Mouse (Mus musculus): ENCODE results near the gene Olfr1417. TPM values are rescaled to one million over a fixed set of nuclear protein-coding genes. Genes with fewer than 3 reads are reported as not detected.

Gene Olfr1417
- total RNA-seq, 2 experiments from 2014 or later: not detected

- no peak for DNase-seq (ENCODE audit: low spot score in 2 of 2)
These were observed 27.2 kb downstream of the Olfr1417 start for GRCm38 (mm10) chr19:11811688-11812365.

- DNase-seq (ENCODE audit: low spot score in 2 of 2): no peak
These were observed 28.2 kb downstream of the Olfr1417 start for GRCm38 (mm10) chr19:11810856-11811255.

GRCm38 (mm10) chr19:11810003-11810758, 28.8 kb downstream of the Olfr1417 start:
- no peak for DNase-seq (ENCODE audit: low spot score in 2 of 2)

- no peak for DNase-seq (ENCODE audit: low spot score in 2 of 2)
These were observed 30.6 kb downstream of the Olfr1417 start for GRCm38 (mm10) chr19:11808452-11808851.

- DNase-seq (ENCODE audit: low spot score in 2 of 2): no peak
These were observed 31.2 kb downstream of the Olfr1417 start for GRCm38 (mm10) chr19:11807822-11808221.

GRCm38 (mm10) chr19:11807251-11807650, 31.8 kb downstream of the Olfr1417 start:
- DNase-seq (ENCODE audit: low spot score in 2 of 2): no peak

GRCm38 (mm10) chr19:11804423-11804822, 34.6 kb downstream of the Olfr1417 start:
- DNase-seq (ENCODE audit: low spot score in 2 of 2): no peak

GRCm38 (mm10) chr19:11800531-11801315, 38.3 kb downstream of the Olfr1417 start:
- DNase-seq (ENCODE audit: low spot score in 2 of 2): no peak

GRCm38 (mm10) chr19:11794447-11794846, 44.6 kb downstream of the Olfr1417 start:
- no peak for DNase-seq (ENCODE audit: low spot score in 2 of 2)

GRCm38 (mm10) chr19:11793741-11794359, 45.2 kb downstream of the Olfr1417 start:
- no peak for DNase-seq (ENCODE audit: low spot score in 2 of 2)

GRCm38 (mm10) chr19:11791825-11792224, 47.2 kb downstream of the Olfr1417 start:
- no peak for DNase-seq (ENCODE audit: low spot score in 2 of 2)

- DNase-seq (ENCODE audit: low spot score in 2 of 2): no peak
These were observed 50.1 kb downstream of the Olfr1417 start for GRCm38 (mm10) chr19:11788876-11789275.

GRCm38 (mm10) chr19:11787826-11788225, 51.2 kb downstream of the Olfr1417 start:
- no peak for DNase-seq (ENCODE audit: low spot score in 2 of 2)

- no peak for DNase-seq (ENCODE audit: low spot score in 2 of 2)
These were observed 53.4 kb downstream of the Olfr1417 start for GRCm38 (mm10) chr19:11785409-11786154.

GRCm38 (mm10) chr19:11777191-11777865, 61.7 kb downstream of the Olfr1417 start:
- peak; percentile 64 to 69 for DNase-seq (ENCODE audit: low spot score in 2 of 2)

Other genes with a start within 250 kb of the Olfr1417 start
- 1 to 10 TPM in 1 of 2 experiments, under 1 TPM in 1; 0.81 to 1.2 TPM for gene Ms4a6d, start 234.4 kb downstream of the Olfr1417 start, total RNA-seq (2021)
- gene Ms4a2, start 215.5 kb downstream of the Olfr1417 start, total RNA-seq (2021): not detected
- gene Ms4a3, start 198.4 kb downstream of the Olfr1417 start, total RNA-seq (2021): not detected
- not detected for gene Oosp2, start 178.7 kb downstream of the Olfr1417 start, total RNA-seq (2021)
- gene Oosp1, start 148.1 kb downstream of the Olfr1417 start, total RNA-seq (2021): not detected
- not detected for gene Oosp3, start 142.2 kb downstream of the Olfr1417 start, total RNA-seq (2021)
- not detected for gene Gif, start 91.7 kb downstream of the Olfr1417 start, total RNA-seq (2021)
- 10 to 100 TPM; 37.9 to 41.2 TPM for gene Mrpl16, start 68.8 kb downstream of the Olfr1417 start, total RNA-seq (2021)
- 10 to 100 TPM; 19.6 to 27.8 TPM for gene Stx3, start 19.8 kb downstream of the Olfr1417 start, total RNA-seq (2021)
- not detected for gene Olfr1418, start 21.8 kb upstream of the Olfr1417 start, total RNA-seq (2021)
- not detected for gene Olfr1419, start 35.9 kb upstream of the Olfr1417 start, total RNA-seq (2021)
- not detected for gene Olfr1420, start 47.3 kb upstream of the Olfr1417 start, total RNA-seq (2021)
- 10 to 100 TPM; 19.1 to 20.2 TPM for gene Patl1, start 73.2 kb upstream of the Olfr1417 start, total RNA-seq (2021)
- 10 to 100 TPM; 54.8 to 56.2 TPM for gene Osbp, start 126.7 kb upstream of the Olfr1417 start, total RNA-seq (2021)
- gene Olfr1423, start 202.1 kb upstream of the Olfr1417 start, total RNA-seq (2021): not detected
- not detected for gene Olfr1424, start 223.5 kb upstream of the Olfr1417 start, total RNA-seq (2021)
- gene Olfr1425, start 238.5 kb upstream of the Olfr1417 start, total RNA-seq (2021): not detected